Mouse (Mus musculus): Measurements from ENCODE around the gene Tenm4. TPM values are rescaled to one million over a fixed set of nuclear protein-coding genes. Genes with fewer than 3 reads are reported as not detected.
A peak's percentile ranks its signal among the peaks of the same experiment; 100 is the strongest.

Gene Tenm4
- polyA plus RNA-seq, 1 experiment from 2014 or later: 7.3 TPM

GRCm38 (mm10) chr7:96904936-96905335 is 733.9 kb downstream of the Tenm4 start:
- ATAC-seq (replicated peaks; ENCODE audit: low FRiP score) (no peak), DNase-seq (ENCODE audit: low spot score) (no peak)
- no peak overlapping the region for H3K4me2 ChIP-seq
- 67% methylated on average over 1 of the region's 1 CpGs for WGBS
- H3K9me3 ChIP-seq (ENCODE audit: control insufficient read depth, low read length): no peaks in the 10 kb centered on the region
- no peak overlapping the region for H3K4me3 ChIP-seq (ENCODE audit: low read depth, low read length)
- no peak overlapping the region for H3K9ac ChIP-seq (ENCODE audit: low read depth, low read length)
- H3K4me1 ChIP-seq (replicated peaks; ENCODE audit: control insufficient read depth, insufficient read depth, low read length): no peaks in the 10 kb centered on the region
- no peaks in the 10 kb centered on the region for H3K27me3 ChIP-seq (replicated peaks; ENCODE audit: control insufficient read depth, insufficient read depth, low read length)
- H3K36me3 ChIP-seq (ENCODE audit: control insufficient read depth, insufficient read depth, low read length): no peaks in the 10 kb centered on the region
- no peak overlapping the region for H3K27ac ChIP-seq (ENCODE audit: low read depth, low read length)

GRCm38 (mm10) chr7:96905422-96905821 is 734.4 kb downstream of the Tenm4 start:
- Histone ChIP-seq H3K27me3 (replicated peaks; ENCODE audit: control insufficient read depth, insufficient read depth, low read length) (no peaks in the 10 kb centered on the region), H3K4me3 (ENCODE audit: low read depth, low read length) (no peak overlapping the region), H3K9ac (ENCODE audit: low read depth, low read length) (no peak overlapping the region), H3K9me3 (ENCODE audit: control insufficient read depth, low read length) (no peaks in the 10 kb centered on the region), H3K27ac (ENCODE audit: low read depth, low read length) (no peak overlapping the region), H3K4me1 (replicated peaks; ENCODE audit: control insufficient read depth, insufficient read depth, low read length) (no peaks in the 10 kb centered on the region), H3K4me2 (no peak overlapping the region), H3K36me3 (ENCODE audit: control insufficient read depth, insufficient read depth, low read length) (no peaks in the 10 kb centered on the region)
- DNase-seq (ENCODE audit: low spot score) (no peak), ATAC-seq (replicated peaks; ENCODE audit: low FRiP score) (no peak)
- 99% methylated on average over 3 of the region's 3 CpGs for WGBS

- no peaks in the 10 kb centered on the region for H3K9me3 ChIP-seq (ENCODE audit: control insufficient read depth, low read length)
- H3K4me2 ChIP-seq: no peak overlapping the region
- no peaks in the 10 kb centered on the region for H3K27me3 ChIP-seq (replicated peaks; ENCODE audit: control insufficient read depth, insufficient read depth, low read length)
- H3K27ac ChIP-seq (ENCODE audit: low read depth, low read length): no peak overlapping the region
- DNase-seq (ENCODE audit: low spot score) (no peak), ATAC-seq (replicated peaks; ENCODE audit: low FRiP score) (no peak)
- 87% methylated on average over 20 of the region's 20 CpGs for WGBS
- no peaks in the 10 kb centered on the region for H3K36me3 ChIP-seq (ENCODE audit: control insufficient read depth, insufficient read depth, low read length)
- H3K4me3 ChIP-seq (ENCODE audit: low read depth, low read length): no peak overlapping the region
- H3K4me1 ChIP-seq (replicated peaks; ENCODE audit: control insufficient read depth, insufficient read depth, low read length): no peaks in the 10 kb centered on the region
- no peak overlapping the region for H3K9ac ChIP-seq (ENCODE audit: low read depth, low read length)
These were observed 735.2 kb downstream of the Tenm4 start for GRCm38 (mm10) chr7:96906216-96906615.

GRCm38 (mm10) chr7:96907971-96908680 is 737.1 kb downstream of the Tenm4 start:
- no peaks in the 10 kb centered on the region for H3K36me3 ChIP-seq (ENCODE audit: control insufficient read depth, insufficient read depth, low read length)
- no peak for ATAC-seq (replicated peaks; ENCODE audit: low FRiP score)
- no peak for DNase-seq (ENCODE audit: low spot score)
- H3K27me3 ChIP-seq (replicated peaks; ENCODE audit: control insufficient read depth, insufficient read depth, low read length): no peaks in the 10 kb centered on the region
- H3K9ac ChIP-seq (ENCODE audit: low read depth, low read length): no peak overlapping the region
- 75% methylated on average over 16 of the region's 16 CpGs for WGBS
- no peak overlapping the region for H3K27ac ChIP-seq (ENCODE audit: low read depth, low read length)
- no peak overlapping the region for H3K4me2 ChIP-seq
- H3K9me3 ChIP-seq (ENCODE audit: control insufficient read depth, low read length): no peaks in the 10 kb centered on the region
- H3K4me1 ChIP-seq (replicated peaks; ENCODE audit: control insufficient read depth, insufficient read depth, low read length): no peaks in the 10 kb centered on the region
- no peak overlapping the region for H3K4me3 ChIP-seq (ENCODE audit: low read depth, low read length)

GRCm38 (mm10) chr7:96909856-96910255 is 738.8 kb downstream of the Tenm4 start:
- Histone ChIP-seq H3K9ac (ENCODE audit: low read depth, low read length) (no peak overlapping the region), H3K4me1 (replicated peaks; ENCODE audit: control insufficient read depth, insufficient read depth, low read length) (no peaks in the 10 kb centered on the region), H3K4me3 (ENCODE audit: low read depth, low read length) (no peak overlapping the region), H3K27me3 (replicated peaks; ENCODE audit: control insufficient read depth, insufficient read depth, low read length) (no peaks in the 10 kb centered on the region), H3K9me3 (ENCODE audit: control insufficient read depth, low read length) (no peaks in the 10 kb centered on the region), H3K4me2 (no peak overlapping the region), H3K27ac (ENCODE audit: low read depth, low read length) (no peak overlapping the region), H3K36me3 (ENCODE audit: control insufficient read depth, insufficient read depth, low read length) (no peaks in the 10 kb centered on the region)
- 74% methylated on average over 5 of the region's 5 CpGs for WGBS
- no peak for DNase-seq (ENCODE audit: low spot score)
- no peak for ATAC-seq (replicated peaks; ENCODE audit: low FRiP score)

GRCm38 (mm10) chr7:96910310-96910960 is 739.4 kb downstream of the Tenm4 start:
- no peak overlapping the region for H3K4me2 ChIP-seq
- DNase-seq (ENCODE audit: low spot score) (no peak), ATAC-seq (replicated peaks; ENCODE audit: low FRiP score) (no peak)
- H3K27me3 ChIP-seq (replicated peaks; ENCODE audit: control insufficient read depth, insufficient read depth, low read length): no peaks in the 10 kb centered on the region
- H3K4me3 ChIP-seq (ENCODE audit: low read depth, low read length): no peak overlapping the region
- H3K4me1 ChIP-seq (replicated peaks; ENCODE audit: control insufficient read depth, insufficient read depth, low read length): no peaks in the 10 kb centered on the region
- no peak overlapping the region for H3K27ac ChIP-seq (ENCODE audit: low read depth, low read length)
- H3K36me3 ChIP-seq (ENCODE audit: control insufficient read depth, insufficient read depth, low read length): no peaks in the 10 kb centered on the region
- no peaks in the 10 kb centered on the region for H3K9me3 ChIP-seq (ENCODE audit: control insufficient read depth, low read length)
- H3K9ac ChIP-seq (ENCODE audit: low read depth, low read length): no peak overlapping the region
- 70% methylated on average over 12 of the region's 12 CpGs for WGBS

GRCm38 (mm10) chr7:96914031-96914430 is 743.0 kb downstream of the Tenm4 start:
- ATAC-seq (replicated peaks; ENCODE audit: low FRiP score): no peak; the same call in 1 of the 2 replicates
- no peak overlapping the region for H3K27ac ChIP-seq (ENCODE audit: low read depth, low read length)
- no peaks in the 10 kb centered on the region for H3K9me3 ChIP-seq (ENCODE audit: control insufficient read depth, low read length)
- peak; percentile 82 for DNase-seq (ENCODE audit: low spot score)
- no peak overlapping the region for H3K4me3 ChIP-seq (ENCODE audit: low read depth, low read length)
- no peaks in the 10 kb centered on the region for H3K36me3 ChIP-seq (ENCODE audit: control insufficient read depth, insufficient read depth, low read length)
- no peak overlapping the region for H3K4me2 ChIP-seq
- WGBS: 8% methylated on average over 6 of the region's 6 CpGs
- H3K27me3 ChIP-seq (replicated peaks; ENCODE audit: control insufficient read depth, insufficient read depth, low read length): no peaks in the 10 kb centered on the region
- no peaks in the 10 kb centered on the region for H3K4me1 ChIP-seq (replicated peaks; ENCODE audit: control insufficient read depth, insufficient read depth, low read length)
- H3K9ac ChIP-seq (ENCODE audit: low read depth, low read length): no peak overlapping the region

GRCm38 (mm10) chr7:96915452-96916105 is 744.5 kb downstream of the Tenm4 start:
- DNase-seq (ENCODE audit: low spot score) (no peak), ATAC-seq (replicated peaks; ENCODE audit: low FRiP score) (peak; percentile 45)
- Histone ChIP-seq H3K9me3 (ENCODE audit: control insufficient read depth, low read length) (no peaks in the 10 kb centered on the region), H3K4me2 (no peak overlapping the region), H3K27me3 (replicated peaks; ENCODE audit: control insufficient read depth, insufficient read depth, low read length) (no peaks in the 10 kb centered on the region), H3K4me3 (ENCODE audit: low read depth, low read length) (no peak overlapping the region), H3K9ac (ENCODE audit: low read depth, low read length) (no peak overlapping the region), H3K36me3 (ENCODE audit: control insufficient read depth, insufficient read depth, low read length) (no peaks in the 10 kb centered on the region), H3K27ac (ENCODE audit: low read depth, low read length) (no peak overlapping the region), H3K4me1 (replicated peaks; ENCODE audit: control insufficient read depth, insufficient read depth, low read length) (no peaks in the 10 kb centered on the region)
- 0% methylated on average over 2 of the region's 2 CpGs for WGBS

All from liver, embryonic 11.5 days (tissue).